Comparison of ENCODE assay signal across 24 mouse cellular contexts in genomic region chr4:57085750-57086400, GRCm38 (mm10). TPM values are rescaled to one million over a fixed set of nuclear protein-coding genes. Genes with fewer than 3 reads are reported as not detected.
DNase-seq lines count a peak whose midpoint lies in the region; ATAC-seq and TF ChIP-seq lines count a peak whose summit lies in the region.
"Had no signal": no experiment of that assay in that cellular context is flagged by ENCODE, and none has a peak within 500 bp of the region (broad histone marks: within the 10 kb centered on the region; RNA-seq: fewer than 3 reads in every experiment).

No protein-coding gene starts in this region.

- no peaks in the 10 kb centered on the region for H3K4me1 ChIP-seq in kidney, adult 2 months (ENCODE audit: control insufficient read depth, insufficient read depth, low read length)
- no peaks in the 10 kb centered on the region for H3K4me1 ChIP-seq in lung, embryonic 14.5 days (ENCODE audit: insufficient read depth)
- H3K4me1 ChIP-seq in lung, adult 2 months (ENCODE audit: control insufficient read depth, insufficient read depth, low read length): no peaks in the 10 kb centered on the region; the same call in 1 of the 2 replicates

- TF ChIP-seq CTCF in kidney, adult 2 months (conservative IDR thresholded peaks at IDR 0.05; ENCODE audit: insufficient read depth, insufficient read length, low read depth, low read length): no peak
- TF ChIP-seq CTCF in lung, embryonic 14.5 days (IDR thresholded peaks at IDR 0.05; ENCODE audit: low read depth): no peak
- TF ChIP-seq CTCF in lung, adult 2 months (IDR thresholded peaks at IDR 0.05; ENCODE audit: insufficient read depth, low read length): no peak

- H3K27me3 ChIP-seq in kidney, adult 2 months (replicated peaks; ENCODE audit: control insufficient read depth, insufficient read depth, low read length): no peaks in the 10 kb centered on the region
- H3K27me3 ChIP-seq in lung, embryonic 14.5 days (ENCODE audit: insufficient read depth, low read length): no peaks in the 10 kb centered on the region
- H3K27me3 ChIP-seq: hindbrain, embryonic 13.5 days; limb, embryonic 13.5 days; neural tube, embryonic 12.5 days; Patski had no signal

- no peaks in the 10 kb centered on the region for H3K9me3 ChIP-seq in lung, embryonic 14.5 days (ENCODE audit: low read depth, low read length)
- H3K9me3 ChIP-seq: heart, embryonic 10.5 days; hindbrain, embryonic 13.5 days; limb, embryonic 13.5 days; neural tube, embryonic 12.5 days had no signal

- H3K4me3 ChIP-seq in kidney, adult 2 months (ENCODE audit: insufficient read depth, low read depth, low read length): no peak overlapping the region
- no peak overlapping the region for H3K4me3 ChIP-seq in lung, embryonic 14.5 days (ENCODE audit: low read depth, low read length)
- no peak overlapping the region for H3K4me3 ChIP-seq in lung, adult 2 months (replicated peaks; ENCODE audit: extremely low read depth, low read depth, low read length)
- H3K4me3 ChIP-seq: forebrain, embryonic 13.5 days; heart, embryonic 10.5 days; hindbrain, embryonic 13.5 days; limb, embryonic 13.5 days; myocyte; neural tube, embryonic 12.5 days had no signal

- no peak overlapping the region for H3K4me2 ChIP-seq in lung, embryonic 14.5 days
- H3K4me2 ChIP-seq: forebrain, embryonic 13.5 days; hindbrain, embryonic 13.5 days; limb, embryonic 13.5 days; liver, embryonic 11.5 days; midbrain, embryonic 11.5 days; neural tube, embryonic 12.5 days had no signal

- H3K36me3 ChIP-seq in kidney, adult 2 months (ENCODE audit: control insufficient read depth, insufficient read depth, low read length): no peaks in the 10 kb centered on the region
- no peaks in the 10 kb centered on the region for H3K36me3 ChIP-seq in lung, embryonic 14.5 days (ENCODE audit: insufficient read depth)
- H3K36me3 ChIP-seq: heart, embryonic 10.5 days; hindbrain, embryonic 13.5 days; limb, embryonic 13.5 days; neural tube, embryonic 12.5 days had no signal

- H3K9ac ChIP-seq in lung, embryonic 14.5 days: no peak overlapping the region
- H3K9ac ChIP-seq: forebrain, embryonic 13.5 days; hindbrain, embryonic 13.5 days; limb, embryonic 13.5 days; neural tube, embryonic 12.5 days had no signal

- no peak for TF ChIP-seq POLR2A in kidney, adult 2 months (IDR thresholded peaks at IDR 0.05; ENCODE audit: low read depth, low read length)
- TF ChIP-seq POLR2A in lung, adult 2 months (IDR thresholded peaks at IDR 0.05; ENCODE audit: borderline replicate concordance, extremely low read depth, low read depth, low read length): no peak

- peak; percentile 22 for DNase-seq in kidney, adult 11 months
- DNase-seq in kidney, adult 2 months: no peak
- DNase-seq in lung, embryonic 14.5 days: peak; percentile 45
- no peak for DNase-seq in lung, adult 2 months
- peak; percentile 35 for DNase-seq in kidney, postnatal 10 days
- DNase-seq in lung, postnatal 10 days: peak; percentile 19
- no peak for DNase-seq in cerebellum, adult 11-12 months
- DNase-seq: adrenal gland, postnatal 14 days; cerebellum, adult 2 months; cerebellum, postnatal 14 days; gastrocnemius, postnatal 10 days; heart, postnatal 36 days; thymus, adult 2 months; thymus, postnatal 36 days had no signal

- no peak overlapping the region for H3K27ac ChIP-seq in kidney, adult 2 months (ENCODE audit: insufficient read depth, low read depth, low read length)
- no peak overlapping the region for H3K27ac ChIP-seq in lung, embryonic 14.5 days (ENCODE audit: low read depth)
- H3K27ac ChIP-seq: forebrain, embryonic 13.5 days; heart, embryonic 10.5 days; hindbrain, embryonic 13.5 days; limb, embryonic 13.5 days; neural tube, embryonic 12.5 days had no signal

- WGBS in kidney, adult 2 months: 50% methylated on average over 10 of the region's 10 CpGs
- WGBS in lung, embryonic 14.5 days: 45% methylated on average over 10 of the region's 10 CpGs
- 59% methylated on average over 10 of the region's 10 CpGs for WGBS in lung, adult 2 months

- peak; percentile 67 for ATAC-seq in lung, embryonic 14.5 days (ENCODE audit: insufficient read depth)
- no peak for ATAC-seq in cerebellum, adult (ENCODE audit: insufficient number of reproducible peaks, low FRiP score, low TSS enrichment)
- ATAC-seq: forebrain, embryonic 13.5 days; Patski had no signal

RNA-seq across cellular contexts. Expression of gene Epb41l4b, which starts 57.4 kb away (rescaled TPM):
- 15.8 and 17.9 TPM in 2 replicates for polyA plus RNA-seq in kidney, adult 2 months (2012; rRNA removed)
- 1.2 and 1.7 TPM in 2 replicates for polyA plus RNA-seq in lung, embryonic 14.5 days (2014; fragmentation: Nextera tagmentation; extraction: Ambion mirVana)
- 23.8 and 28.9 TPM in 2 replicates for polyA plus RNA-seq in lung, adult 2 months (2012; rRNA removed)

Comparison
In these comparisons a context has a peak if more than half of its experiments do, and no peak if none do; other contexts are left out.
1. DNase-seq: peak in kidney, adult 11 months (single experiment), lung, embryonic 14.5 days (single experiment), kidney, postnatal 10 days (single experiment) and lung, postnatal 10 days (single experiment); none in kidney, adult 2 months (single experiment), lung, adult 2 months (single experiment) and cerebellum, adult 11-12 months (single experiment).